Mouse (Mus musculus): ENCODE data around the gene Fam172a. TPM values are rescaled to one million over a fixed set of nuclear protein-coding genes. Genes with fewer than 3 reads are reported as not detected.

The Fam172a gene
- polyA plus RNA-seq, 1 experiment = 6.1 TPM

GRCm38 (mm10) chr13:77826138-77826537 lies 124.3 kb downstream of the Fam172a start:
- Histone ChIP-seq H3K4me3 (ENCODE audit: low read depth, low read length) (no peak overlapping the region), H3K4me1 (ENCODE audit: control insufficient read depth, insufficient read depth, insufficient read length, low read length) (no peaks in the 10 kb centered on the region)
- WGBS = 83% methylated on average over 4 of the region's 4 CpGs

GRCm38 (mm10) chr13:77843017-77843654 lies 141.3 kb downstream of the Fam172a start:
- Histone ChIP-seq H3K36me3 (ENCODE audit: control insufficient read depth, insufficient read depth, low read length) (no peaks in the 10 kb centered on the region), H3K4me3 (ENCODE audit: low read depth, low read length) (no peak overlapping the region), H3K27ac (ENCODE audit: insufficient read depth, low read depth, low read length) (no peak overlapping the region), H3K27me3 (ENCODE audit: control insufficient read depth, insufficient read depth, low read length) (no peaks in the 10 kb centered on the region), H3K4me1 (ENCODE audit: control insufficient read depth, insufficient read depth, insufficient read length, low read length) (no peaks in the 10 kb centered on the region)
- 96% methylated on average over 2 of the region's 2 CpGs for WGBS
- TF ChIP-seq CTCF (IDR thresholded peaks at IDR 0.05; ENCODE audit: extremely low read depth, insufficient read length, insufficient replicate concordance, low read depth, low read length) (no peak), POLR2A (IDR thresholded peaks at IDR 0.05; ENCODE audit: low read depth, low read length) (no peak)

More at GRCm38 (mm10) chr13:77826138-77826537, 124.3 kb downstream of the Fam172a start:
- TF ChIP-seq CTCF (IDR thresholded peaks at IDR 0.05; ENCODE audit: extremely low read depth, insufficient read length, insufficient replicate concordance, low read depth, low read length) = no peak
- TF ChIP-seq POLR2A (IDR thresholded peaks at IDR 0.05; ENCODE audit: low read depth, low read length) = no peak
- Histone ChIP-seq H3K27me3 (ENCODE audit: control insufficient read depth, insufficient read depth, low read length) (no peaks in the 10 kb centered on the region), H3K36me3 (ENCODE audit: control insufficient read depth, insufficient read depth, low read length) (no peaks in the 10 kb centered on the region), H3K27ac (ENCODE audit: insufficient read depth, low read depth, low read length) (no peak overlapping the region)

- Histone ChIP-seq H3K27me3 (ENCODE audit: control insufficient read depth, insufficient read depth, low read length) (no peaks in the 10 kb centered on the region), H3K4me3 (ENCODE audit: low read depth, low read length) (no peak overlapping the region), H3K36me3 (ENCODE audit: control insufficient read depth, insufficient read depth, low read length) (no peaks in the 10 kb centered on the region), H3K27ac (ENCODE audit: insufficient read depth, low read depth, low read length) (no peak overlapping the region), H3K4me1 (ENCODE audit: control insufficient read depth, insufficient read depth, insufficient read length, low read length) (no peaks in the 10 kb centered on the region)
- WGBS = 92% methylated on average over 4 of the region's 4 CpGs
- no peak for TF ChIP-seq CTCF (IDR thresholded peaks at IDR 0.05; ENCODE audit: extremely low read depth, insufficient read length, insufficient replicate concordance, low read depth, low read length)
Measured at GRCm38 (mm10) chr13:77848868-77849267, 147.0 kb downstream of the Fam172a start.

- no peaks in the 10 kb centered on the region for H3K36me3 ChIP-seq (ENCODE audit: control insufficient read depth, insufficient read depth, low read length)
- H3K27ac ChIP-seq (ENCODE audit: insufficient read depth, low read depth, low read length) = no peak overlapping the region
- no peaks in the 10 kb centered on the region for H3K4me1 ChIP-seq (ENCODE audit: control insufficient read depth, insufficient read depth, insufficient read length, low read length)
- 93% methylated on average over 1 of the region's 1 CpGs for WGBS
- TF ChIP-seq CTCF (IDR thresholded peaks at IDR 0.05; ENCODE audit: extremely low read depth, insufficient read length, insufficient replicate concordance, low read depth, low read length) (no peak), POLR2A (IDR thresholded peaks at IDR 0.05; ENCODE audit: low read depth, low read length) (no peak)
- no peaks in the 10 kb centered on the region for H3K27me3 ChIP-seq (ENCODE audit: control insufficient read depth, insufficient read depth, low read length)
- H3K4me3 ChIP-seq (ENCODE audit: low read depth, low read length) = no peak overlapping the region
Measured at GRCm38 (mm10) chr13:77864804-77865203, 163.0 kb downstream of the Fam172a start.

- no peak for TF ChIP-seq POLR2A (IDR thresholded peaks at IDR 0.05; ENCODE audit: low read depth, low read length)
- TF ChIP-seq CTCF (IDR thresholded peaks at IDR 0.05; ENCODE audit: extremely low read depth, insufficient read length, insufficient replicate concordance, low read depth, low read length) = no peak
- WGBS = 72% methylated on average over 2 of the region's 2 CpGs
- Histone ChIP-seq H3K4me3 (ENCODE audit: low read depth, low read length) (no peak overlapping the region), H3K27me3 (ENCODE audit: control insufficient read depth, insufficient read depth, low read length) (no peaks in the 10 kb centered on the region), H3K36me3 (ENCODE audit: control insufficient read depth, insufficient read depth, low read length) (no peaks in the 10 kb centered on the region), H3K27ac (ENCODE audit: insufficient read depth, low read depth, low read length) (no peak overlapping the region), H3K4me1 (ENCODE audit: control insufficient read depth, insufficient read depth, insufficient read length, low read length) (no peaks in the 10 kb centered on the region)
Measured at GRCm38 (mm10) chr13:77868314-77868713, 166.5 kb downstream of the Fam172a start.

GRCm38 (mm10) chr13:77878120-77878519 lies 176.3 kb downstream of the Fam172a start:
- Histone ChIP-seq H3K4me1 (ENCODE audit: control insufficient read depth, insufficient read depth, insufficient read length, low read length) (no peaks in the 10 kb centered on the region), H3K27me3 (ENCODE audit: control insufficient read depth, insufficient read depth, low read length) (no peaks in the 10 kb centered on the region), H3K36me3 (ENCODE audit: control insufficient read depth, insufficient read depth, low read length) (no peaks in the 10 kb centered on the region), H3K27ac (ENCODE audit: insufficient read depth, low read depth, low read length) (no peak overlapping the region), H3K4me3 (ENCODE audit: low read depth, low read length) (no peak overlapping the region)
- WGBS = 53% methylated on average over 4 of the region's 4 CpGs
- TF ChIP-seq POLR2A (IDR thresholded peaks at IDR 0.05; ENCODE audit: low read depth, low read length) = no peak
- no peak for TF ChIP-seq CTCF (IDR thresholded peaks at IDR 0.05; ENCODE audit: extremely low read depth, insufficient read length, insufficient replicate concordance, low read depth, low read length)

- H3K4me3 ChIP-seq (ENCODE audit: low read depth, low read length) = no peak overlapping the region
- TF ChIP-seq POLR2A (IDR thresholded peaks at IDR 0.05; ENCODE audit: low read depth, low read length) (no peak), CTCF (IDR thresholded peaks at IDR 0.05; ENCODE audit: extremely low read depth, insufficient read length, insufficient replicate concordance, low read depth, low read length) (no peak)
- no peak overlapping the region for H3K27ac ChIP-seq (ENCODE audit: insufficient read depth, low read depth, low read length)
- 40% methylated on average over 3 of the region's 3 CpGs for WGBS
- no peaks in the 10 kb centered on the region for H3K4me1 ChIP-seq (ENCODE audit: control insufficient read depth, insufficient read depth, insufficient read length, low read length)
- H3K36me3 ChIP-seq (ENCODE audit: control insufficient read depth, insufficient read depth, low read length) = no peaks in the 10 kb centered on the region
- no peaks in the 10 kb centered on the region for H3K27me3 ChIP-seq (ENCODE audit: control insufficient read depth, insufficient read depth, low read length)
Measured at GRCm38 (mm10) chr13:77878545-77878944, 176.7 kb downstream of the Fam172a start.

Data from small intestine, adult 2 months (tissue).